8 mouse cellular contexts compared by ENCODE assay signal in the genomic region with DNA sequence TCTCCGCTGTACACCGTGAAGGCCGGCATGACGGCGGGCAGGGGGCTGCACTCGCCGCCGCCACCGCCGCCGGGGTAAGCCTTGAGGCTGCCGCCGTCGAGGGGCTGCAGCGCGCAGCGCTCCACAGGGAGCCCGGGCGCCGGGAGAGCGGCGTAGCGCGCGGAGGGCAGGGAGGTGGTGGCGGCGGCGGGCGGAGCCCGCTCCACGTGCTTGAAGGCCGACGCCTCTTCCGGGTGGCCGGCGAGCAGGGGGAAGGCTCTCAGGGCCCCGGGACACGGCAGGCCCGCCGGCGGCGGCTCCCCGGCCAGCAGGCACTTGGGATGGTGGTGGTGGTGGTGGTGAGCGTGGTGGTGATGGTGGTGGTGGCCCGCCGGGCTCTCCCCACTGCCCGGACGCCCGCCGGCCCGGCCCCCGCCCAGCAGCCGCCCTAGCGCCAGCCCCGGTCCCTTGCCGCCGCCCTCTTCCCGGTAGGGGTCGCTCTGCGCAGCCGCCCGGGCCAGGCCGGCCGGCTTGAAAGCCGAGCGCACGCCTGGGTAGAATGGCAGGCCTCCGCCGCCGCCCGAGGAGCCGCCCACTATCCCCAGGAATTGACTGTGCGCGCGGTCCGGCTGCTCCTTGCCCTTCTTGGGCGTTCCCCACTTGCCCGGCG. TPM values are rescaled to one million over a fixed set of nuclear protein-coding genes. Genes with fewer than 3 reads are reported as not detected.
DNase-seq lines count a peak whose midpoint lies in the region; ATAC-seq and TF ChIP-seq lines count a peak whose summit lies in the region.

No protein-coding gene starts in this region.

- peaks cover 11% of the 10 kb centered on the region for H3K4me1 ChIP-seq in heart, embryonic 16.5 days (ENCODE audit: control insufficient read depth, insufficient read depth, low read length)
- H3K4me1 ChIP-seq in limb, embryonic 15.5 days: peaks cover 18% of the 10 kb centered on the region
- H3K4me1 ChIP-seq in neural tube, embryonic 14.5 days (ENCODE audit: control insufficient read depth, insufficient read depth, low read length): peaks cover 7% of the 10 kb centered on the region; the same call in 1 of the 2 replicates

- no peak for TF ChIP-seq POLR2A in brain, embryonic 14.5 days (IDR thresholded peaks at IDR 0.05; ENCODE audit: borderline replicate concordance, extremely low read depth, insufficient read depth, insufficient read length, poor library complexity, severe bottlenecking)

- H3K4me2 ChIP-seq in heart, embryonic 16.5 days (ENCODE audit: low read depth, low read length): peak overlapping the region; percentile 66
- peak overlapping the region; percentile 80 for H3K4me2 ChIP-seq in limb, embryonic 15.5 days
- peak overlapping the region; percentile 55 for H3K4me2 ChIP-seq in neural tube, embryonic 14.5 days (ENCODE audit: low read depth, low read length)

- H3K27ac ChIP-seq in heart, embryonic 16.5 days (ENCODE audit: low read length): no peak overlapping the region
- no peak overlapping the region for H3K27ac ChIP-seq in limb, embryonic 15.5 days
- no peak overlapping the region for H3K27ac ChIP-seq in neural tube, embryonic 14.5 days (ENCODE audit: low read depth, low read length)

- peaks cover 91% of the 10 kb centered on the region for H3K27me3 ChIP-seq in heart, embryonic 16.5 days (ENCODE audit: control insufficient read depth, insufficient read depth, low read length)
- peaks cover 94% of the 10 kb centered on the region for H3K27me3 ChIP-seq in limb, embryonic 15.5 days
- peaks cover 49% of the 10 kb centered on the region for H3K27me3 ChIP-seq in neural tube, embryonic 14.5 days (ENCODE audit: control insufficient read depth, insufficient read depth, low read length)

- peak overlapping the region; percentile 54 for H3K4me3 ChIP-seq in heart, embryonic 16.5 days (ENCODE audit: low read length)
- H3K4me3 ChIP-seq in limb, embryonic 15.5 days: peak overlapping the region; percentile 47
- H3K4me3 ChIP-seq in neural tube, embryonic 14.5 days (ENCODE audit: low read depth, low read length): peak overlapping the region; percentile 38

- WGBS in heart, embryonic 16.5 days: 1% methylated on average over 55 of the region's 79 CpGs
- 1% methylated on average over 47 of the region's 79 CpGs for WGBS in limb, embryonic 15.5 days
- WGBS in neural tube, embryonic 14.5 days: under 1% methylated on average over 28 of the region's 79 CpGs

- H3K9me3 ChIP-seq in heart, embryonic 16.5 days (replicated peaks; ENCODE audit: control insufficient read depth, low read length): no peaks in the 10 kb centered on the region
- H3K9me3 ChIP-seq in limb, embryonic 15.5 days: no peaks in the 10 kb centered on the region
- H3K9me3 ChIP-seq in neural tube, embryonic 14.5 days (ENCODE audit: control insufficient read depth, low read length): no peaks in the 10 kb centered on the region

- DNase-seq in left cerebral cortex, postnatal 4 days: peak; percentile 52
- DNase-seq in left cerebral cortex, adult 9 months (ENCODE audit: low spot score in 2 of 2): no peak
- peak; percentile 67 for DNase-seq in brain, embryonic 14.5 days (ENCODE audit: low read depth)
- no peak for DNase-seq in ovary, postnatal 10 days (ENCODE audit: low spot score)
- DNase-seq in left cerebral cortex, postnatal 25 days (ENCODE audit: low spot score in 2 of 2): no peak

- peak; percentile 34; the same call in 1 of the 2 replicates for TF ChIP-seq CTCF in brain, embryonic 14.5 days (IDR thresholded peaks at IDR 0.05; ENCODE audit: borderline replicate concordance, extremely low read depth, insufficient read depth, insufficient read length)

- no peaks in the 10 kb centered on the region for H3K36me3 ChIP-seq in heart, embryonic 16.5 days (ENCODE audit: control insufficient read depth, insufficient read depth)
- H3K36me3 ChIP-seq in limb, embryonic 15.5 days: no peaks in the 10 kb centered on the region
- no peaks in the 10 kb centered on the region for H3K36me3 ChIP-seq in neural tube, embryonic 14.5 days (ENCODE audit: control insufficient read depth, insufficient read depth, low read length)

- intact Hi-C loops in left cerebral cortex, postnatal 4 days (cut with DNase I): no loop called here
- intact Hi-C loops in left cerebral cortex, postnatal 25 days (cut with DNase I): no loop called here

- peak; percentile 55 for ATAC-seq in heart, embryonic 16.5 days (replicated peaks; ENCODE audit: extremely low read depth, insufficient read depth, low FRiP score)
- ATAC-seq in limb, embryonic 15.5 days (ENCODE audit: insufficient number of reproducible peaks, low FRiP score, low TSS enrichment, low read depth): peak; percentile 48
- peak; percentile 83 for ATAC-seq in neural tube, embryonic 14.5 days (ENCODE audit: low read depth)

- H3K9ac ChIP-seq in heart, embryonic 16.5 days (ENCODE audit: low read length): no peak overlapping the region
- no peak overlapping the region for H3K9ac ChIP-seq in limb, embryonic 15.5 days
- peak overlapping the region; percentile 25; the same call in 1 of the 2 replicates for H3K9ac ChIP-seq in neural tube, embryonic 14.5 days (replicated peaks; ENCODE audit: low read depth, low read length)

RNA-seq across cellular contexts. Expression of a gene that starts 6.7 kb away (rescaled TPM):
- not detected for total RNA-seq in left cerebral cortex, postnatal 4 days (2021)
- polyA plus RNA-seq in brain, embryonic 14.5 days (2012; rRNA removed): 2.1 and 2.4 TPM in 2 replicates
- not detected in 2 replicates for polyA plus RNA-seq in heart, embryonic 16.5 days (2015; fragmentation: Nextera tagmentation; extraction: Ambion mirVana)
- polyA plus RNA-seq in limb, embryonic 15.5 days (2015; fragmentation: Nextera tagmentation; extraction: Ambion mirVana): not detected in 2 replicates
- 0.36 and 0.50 TPM in 2 replicates for polyA plus RNA-seq in neural tube, embryonic 14.5 days (2014; fragmentation: Nextera tagmentation; extraction: Ambion mirVana)
- not detected for total RNA-seq in left cerebral cortex, postnatal 25 days (2021)

RNA-seq across cellular contexts. Expression of a gene that starts 48.4 kb away (rescaled TPM):
- 10 to 100 TPM; 39.0 to 41.9 TPM for total RNA-seq in left cerebral cortex, postnatal 4 days (2021)
- polyA plus RNA-seq in brain, embryonic 14.5 days (2012; rRNA removed): 27.0 and 28.5 TPM in 2 replicates
- 24.6 and 29.2 TPM in 2 replicates for polyA plus RNA-seq in heart, embryonic 16.5 days (2015; fragmentation: Nextera tagmentation; extraction: Ambion mirVana)
- 36.9 and 39.4 TPM in 2 replicates for polyA plus RNA-seq in limb, embryonic 15.5 days (2015; fragmentation: Nextera tagmentation; extraction: Ambion mirVana)
- 71.5 and 76.5 TPM in 2 replicates for polyA plus RNA-seq in neural tube, embryonic 14.5 days (2014; fragmentation: Nextera tagmentation; extraction: Ambion mirVana)
- 10 to 100 TPM; 38.1 to 40.6 TPM for total RNA-seq in left cerebral cortex, postnatal 25 days (2021)

Comparison
In these comparisons a context has a peak if more than half of its experiments do, and no peak if none do; other contexts are left out.
1. DNase-seq: peak in left cerebral cortex, postnatal 4 days (single experiment) and brain, embryonic 14.5 days (single experiment); none in left cerebral cortex, adult 9 months (0 of 2), ovary, postnatal 10 days (single experiment) and left cerebral cortex, postnatal 25 days (0 of 2).
2. Peak in every context shown above with its lines, with median percentiles within 50 percentile points of each other: ATAC-seq, H3K4me2 ChIP-seq and H3K4me3 ChIP-seq.